ENCODE assay signal across 8 mouse cellular contexts in genomic region chr1:133434018-133434755, GRCm38 (mm10). TPM values are rescaled to one million over a fixed set of nuclear protein-coding genes. Genes with fewer than 3 reads are reported as not detected.
DNase-seq lines count a peak whose midpoint lies in the region; ATAC-seq and TF ChIP-seq lines count a peak whose summit lies in the region.

No protein-coding gene starts in this region.

- TF ChIP-seq CTCF in ES-Bruce4 (IDR thresholded peaks at IDR 0.05; ENCODE audit: low read depth, low read length): no peak

- WGBS in limb, embryonic 13.5 days: 16% methylated on average over 10 of the region's 12 CpGs
- 2% methylated on average over 9 of the region's 12 CpGs for WGBS in neural tube, embryonic 13.5 days

- TF ChIP-seq POLR2A in ES-Bruce4 (IDR thresholded peaks at IDR 0.05; ENCODE audit: insufficient read depth, low read length): no peak

- H3K27ac ChIP-seq in ES-Bruce4 (ENCODE audit: insufficient read depth, low read length): peak overlapping the region; percentile 43
- no peak overlapping the region; the same call in 1 of the 2 replicates for H3K27ac ChIP-seq in limb, embryonic 13.5 days
- peak overlapping the region; percentile 67 for H3K27ac ChIP-seq in neural tube, embryonic 13.5 days (replicated peaks)

- H3K9ac ChIP-seq in ES-Bruce4 (ENCODE audit: low read depth, poor library complexity, severe bottlenecking): no peak overlapping the region
- H3K9ac ChIP-seq in limb, embryonic 13.5 days: peak overlapping the region; percentile 50; the same call in 1 of the 2 replicates
- H3K9ac ChIP-seq in neural tube, embryonic 13.5 days: peak overlapping the region; percentile 47

- H3K4me1 ChIP-seq in ES-Bruce4 (ENCODE audit: control insufficient read depth, insufficient read depth, low read length): peaks cover 13% of the 10 kb centered on the region
- peaks cover 20% of the 10 kb centered on the region for H3K4me1 ChIP-seq in limb, embryonic 13.5 days
- peaks cover 24% of the 10 kb centered on the region for H3K4me1 ChIP-seq in neural tube, embryonic 13.5 days (replicated peaks)

- no peak for TF ChIP-seq EP300 in ES-Bruce4 (IDR thresholded peaks at IDR 0.05; ENCODE audit: insufficient read depth, low read depth, low read length)

- peak overlapping the region; percentile 3; the same call in 1 of the 2 replicates for H3K4me3 ChIP-seq in ES-Bruce4 (ENCODE audit: low read depth, low read length)
- peak overlapping the region; percentile 32 for H3K4me3 ChIP-seq in limb, embryonic 13.5 days
- H3K4me3 ChIP-seq in neural tube, embryonic 13.5 days: peak overlapping the region; percentile 14; the same call in 1 of the 2 replicates

- peaks cover 7% of the 10 kb centered on the region for H3K9me3 ChIP-seq in ES-Bruce4 (replicated peaks; ENCODE audit: control insufficient read depth, insufficient read depth, low read length, poor library complexity, severe bottlenecking)
- peaks cover 11% of the 10 kb centered on the region for H3K9me3 ChIP-seq in limb, embryonic 13.5 days
- H3K9me3 ChIP-seq in neural tube, embryonic 13.5 days: peaks cover 11% of the 10 kb centered on the region

- H3K36me3 ChIP-seq in ES-Bruce4 (ENCODE audit: control insufficient read depth, insufficient read depth, low read length, poor library complexity, severe bottlenecking): no peaks in the 10 kb centered on the region
- H3K36me3 ChIP-seq in limb, embryonic 13.5 days: no peaks in the 10 kb centered on the region
- no peaks in the 10 kb centered on the region for H3K36me3 ChIP-seq in neural tube, embryonic 13.5 days

- H3K4me2 ChIP-seq in limb, embryonic 13.5 days (replicated peaks): peak overlapping the region; percentile 63
- peak overlapping the region; percentile 44 for H3K4me2 ChIP-seq in neural tube, embryonic 13.5 days

- H3K27me3 ChIP-seq in ES-Bruce4 (ENCODE audit: control insufficient read depth, insufficient read depth, low read length, poor library complexity, severe bottlenecking): no peaks in the 10 kb centered on the region
- H3K27me3 ChIP-seq in limb, embryonic 13.5 days: no peaks in the 10 kb centered on the region
- no peaks in the 10 kb centered on the region for H3K27me3 ChIP-seq in neural tube, embryonic 13.5 days

- peak; percentile 50 to 63 for DNase-seq in adrenal gland, postnatal 36 days
- DNase-seq in heart, adult 18-20 months: peak; percentile 69 to 73
- DNase-seq in kidney, adult 9 months: peak; percentile 35
- DNase-seq in thymus, postnatal 4 days: no peak

- peak; percentile 64; the same call in 1 of the 2 replicates for ATAC-seq in limb, embryonic 13.5 days (ENCODE audit: low FRiP score, low read depth)
- ATAC-seq in neural tube, embryonic 13.5 days (ENCODE audit: low read depth): peak; percentile 82
- no peak for ATAC-seq in inflammation-experienced regulatory T-cells, adult 6 months

RNA-seq across cellular contexts. Expression of gene Sox13, which starts 10.0 kb away (rescaled TPM):
- polyA plus RNA-seq in ES-Bruce4 (2011; ENCODE audit: insufficient read depth, insufficient read length, low read depth, missing spikeins): 22.8 and 25.0 TPM in 2 replicates
- 10 to 100 TPM; 12.6 to 17.5 TPM for total RNA-seq in adrenal gland, postnatal 36 days (2021)
- total RNA-seq in heart, adult 18-20 months (2021): 10 to 100 TPM in 1 of 2 experiments, 1 to 10 TPM in 1; 9.8 to 10.8 TPM
- polyA plus RNA-seq in limb, embryonic 13.5 days (2015; fragmentation: Nextera tagmentation; extraction: Ambion mirVana): 3.9 and 4.6 TPM in 2 replicates
- 8.8 TPM in 2 replicates for polyA plus RNA-seq in neural tube, embryonic 13.5 days (2015; fragmentation: Nextera tagmentation; extraction: Ambion mirVana)
- not detected for polyA plus RNA-seq in inflammation-experienced regulatory T-cells, adult 6 months (2017; shearing (Covaris generic))
